Mouse (Mus musculus): Measurements from ENCODE around the gene Irak1bp1.

The Irak1bp1 gene

GRCm38 (mm10) chr9:82877078-82877477 lies 47.7 kb downstream of the Irak1bp1 start:
- no peak for DNase-seq (ENCODE audit: low read depth, low spot score)

DNA sequence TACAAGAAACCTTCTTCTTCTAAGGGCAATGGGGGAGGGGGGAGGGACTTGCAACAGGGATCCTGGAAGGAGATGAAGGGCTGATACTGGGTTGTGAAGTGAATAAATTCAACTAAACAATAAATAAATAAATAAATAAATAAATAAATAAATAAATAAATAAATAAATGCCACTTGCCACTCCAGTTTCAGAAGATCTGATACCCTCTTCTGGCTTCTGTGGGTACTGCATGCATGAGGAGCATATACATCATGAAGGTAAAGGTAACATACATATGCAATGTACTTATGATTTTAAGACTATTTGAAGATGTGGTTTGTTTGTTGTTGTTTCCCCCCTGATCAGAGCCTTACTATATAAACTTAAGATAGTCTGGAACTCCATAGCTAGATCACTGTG lies 54.8 kb downstream of the Irak1bp1 start:
- peak; percentile 20 for DNase-seq (ENCODE audit: low read depth, low spot score)

- no peak for DNase-seq (ENCODE audit: low read depth, low spot score)
Measured at GRCm38 (mm10) chr9:82888645-82889044, 59.3 kb downstream of the Irak1bp1 start.

All from CD4-positive helper T cell, adult 2 months (primary cell).